Mouse (Mus musculus) kidney, adult 2 months (tissue): ENCODE data around the gene Serpine1. TPM values are rescaled to one million over a fixed set of nuclear protein-coding genes. Genes with fewer than 3 reads are reported as not detected.

Experiments
- DNase-seq: peaks from one replicate; pipeline ENCODE4 v3.0.0; 2021
- H3K27ac ChIP-seq: fragments of 200-500 bp; 2 replicates; pipeline ENCODE4 v1.5.1; 2012; ENCODE audit warnings: low read depth, low read length, control low read depth, inconsistent platforms; ENCODE audit not compliant: insufficient read depth
- H3K27me3 ChIP-seq: fragments of 200-500 bp; replicated peaks from 2 replicates; pipeline ENCODE4 v1.6.1; 2012; ENCODE audit warnings: mild to moderate bottlenecking, moderate library complexity, low read length, inconsistent platforms; ENCODE audit not compliant: control insufficient read depth, insufficient read depth
- H3K36me3 ChIP-seq: fragments of 200-500 bp; 2 replicates; pipeline ENCODE4 v1.6.1; 2012; ENCODE audit warnings: mild to moderate bottlenecking, moderate library complexity, low read length, inconsistent platforms; ENCODE audit not compliant: control insufficient read depth, insufficient read depth
- H3K4me1 ChIP-seq: fragments of 200-500 bp; 2 replicates; pipeline ENCODE4 v1.6.1; 2011; ENCODE audit warnings: low read length; ENCODE audit not compliant: control insufficient read depth, insufficient read depth
- H3K4me3 ChIP-seq: fragments of 200-500 bp; 2 replicates; pipeline ENCODE4 v1.5.1; 2011; ENCODE audit warnings: mild to moderate bottlenecking, low read depth, low read length, control low read depth; ENCODE audit not compliant: insufficient read depth
- CTCF ChIP-seq: fragments of 200-500 bp; conservative IDR thresholded peaks from 2 replicates; pipeline ENCODE4 v1.5.1; 2011; ENCODE audit warnings: low read depth, mild to moderate bottlenecking, control low read depth, low read length, moderate library complexity, mixed read lengths; ENCODE audit not compliant: insufficient read depth, insufficient read length
- POLR2A ChIP-seq: fragments of 200-500 bp; IDR thresholded peaks from one replicate; pipeline ENCODE4 v1.6.1; 2011; ENCODE audit warnings: low read depth, low read length, control low read depth
- WGBS: fragments of 180-500 bp; shearing (Covaris S2); methylation state at CpG from one replicate; pipeline ENCODE4 v1.1.7; 2018; 5-methylcytosine and 5-hydroxymethylcytosine counted together
- polyA plus RNA-seq: library from polyadenylated mRNA; depleted of rRNA; stranded (reverse); fragments of >200 nt; gene quantifications from 2 replicates; pipeline ENCODE4 v1.2.3, GENCODE M21; 2012

Serpine1 gene
- polyA plus RNA-seq, 1 experiment, result 1.1 TPM

- no peak overlapping the region for H3K27ac ChIP-seq
- H3K4me1 ChIP-seq, result peaks cover 8% of the 10 kb centered on the region; the same call in 1 of the 2 replicates
- TF ChIP-seq POLR2A, result no peak
- TF ChIP-seq CTCF, result no peak
- no peaks in the 10 kb centered on the region for H3K36me3 ChIP-seq
- no peak overlapping the region for H3K4me3 ChIP-seq
- 1% methylated on average over 52 of the region's 52 CpGs for WGBS
- peak; percentile 96 for DNase-seq
- peaks cover 5% of the 10 kb centered on the region for H3K27me3 ChIP-seq
Observed at GRCm38 (mm10) chr5:137029643-137030415, 42.2 kb downstream of the Serpine1 start.

- 3% methylated on average over 8 of the region's 8 CpGs for WGBS
- peaks cover 8% of the 10 kb centered on the region; the same call in 1 of the 2 replicates for H3K4me1 ChIP-seq
- no peak overlapping the region for H3K27ac ChIP-seq
- H3K4me3 ChIP-seq, result no peak overlapping the region
- peaks cover 5% of the 10 kb centered on the region for H3K27me3 ChIP-seq
- TF ChIP-seq CTCF (no peak), POLR2A (no peak)
- H3K36me3 ChIP-seq, result no peaks in the 10 kb centered on the region
- DNase-seq, result no peak
Observed at GRCm38 (mm10) chr5:137029273-137029585, 42.8 kb downstream of the Serpine1 start.

- Histone ChIP-seq H3K36me3 (no peaks in the 10 kb centered on the region), H3K27me3 (peaks cover 5% of the 10 kb centered on the region), H3K4me1 (peaks cover 8% of the 10 kb centered on the region; the same call in 1 of the 2 replicates), H3K27ac (no peak overlapping the region), H3K4me3 (no peak overlapping the region)
- 2% methylated on average over 29 of the region's 29 CpGs for WGBS
- no peak for DNase-seq
- TF ChIP-seq CTCF (no peak), POLR2A (no peak)
Observed at GRCm38 (mm10) chr5:137028561-137029272, 43.4 kb downstream of the Serpine1 start.

DNA sequence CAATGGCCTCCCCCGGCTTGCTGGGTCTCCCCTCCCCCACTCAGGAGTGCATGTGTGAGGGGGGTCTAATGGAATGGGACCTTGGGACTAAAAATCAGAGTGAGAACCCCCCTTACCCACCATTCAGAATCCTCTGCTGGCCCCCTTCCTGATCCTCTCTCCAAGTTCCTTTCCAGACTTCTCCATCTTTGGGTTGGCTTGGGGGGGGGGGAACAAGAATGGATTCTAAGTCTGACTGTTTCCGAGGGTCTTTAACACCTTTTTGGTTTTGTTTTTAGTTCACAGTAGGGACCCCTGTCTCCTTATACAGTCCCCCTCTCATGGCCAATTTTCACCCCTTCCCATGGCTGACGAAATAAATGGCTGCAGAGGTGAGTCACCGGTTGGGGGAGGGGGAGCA lies 46.0 kb downstream of the Serpine1 start, which contains the start of gene Vgf:
Gene Vgf (plus strand): TSS at position 301 of the 400 bp plus-strand sequence.
- H3K4me3 ChIP-seq, result no peak within 1 kb of the TSS
- no peak within 1 kb of the TSS for H3K27ac ChIP-seq
- no peak for TF ChIP-seq POLR2A
- no peak for TF ChIP-seq CTCF
- H3K27me3 ChIP-seq, result peaks cover 4% of the 10 kb centered on the region
- no peak for DNase-seq
- H3K4me1 ChIP-seq, result no peaks in the 10 kb centered on the region
- 22% methylated on average over 4 of the region's 4 CpGs for WGBS
- H3K36me3 ChIP-seq, result no peaks in the 10 kb centered on the region

- Histone ChIP-seq H3K27me3 (no peaks in the 10 kb centered on the region; the same call in 1 of the 2 replicates), H3K4me3 (no peak overlapping the region), H3K36me3 (no peaks in the 10 kb centered on the region), H3K27ac (no peak overlapping the region), H3K4me1 (no peaks in the 10 kb centered on the region)
- DNase-seq, result peak; percentile 69
- TF ChIP-seq CTCF (peak; percentile 83), POLR2A (no peak)
- WGBS, result under 1% methylated on average over 23 of the region's 23 CpGs
Observed at GRCm38 (mm10) chr5:137025132-137025531, 46.9 kb downstream of the Serpine1 start.

- no peak for TF ChIP-seq POLR2A
- no peak for TF ChIP-seq CTCF
- no peak for DNase-seq
- 31% methylated on average over 3 of the region's 3 CpGs for WGBS
- H3K27ac ChIP-seq, result no peak overlapping the region
- H3K4me3 ChIP-seq, result no peak overlapping the region
- H3K4me1 ChIP-seq, result no peaks in the 10 kb centered on the region
- H3K36me3 ChIP-seq, result no peaks in the 10 kb centered on the region
- H3K27me3 ChIP-seq, result no peaks in the 10 kb centered on the region; the same call in 1 of the 2 replicates
Observed at GRCm38 (mm10) chr5:137024318-137024717, 47.8 kb downstream of the Serpine1 start.

DNA sequence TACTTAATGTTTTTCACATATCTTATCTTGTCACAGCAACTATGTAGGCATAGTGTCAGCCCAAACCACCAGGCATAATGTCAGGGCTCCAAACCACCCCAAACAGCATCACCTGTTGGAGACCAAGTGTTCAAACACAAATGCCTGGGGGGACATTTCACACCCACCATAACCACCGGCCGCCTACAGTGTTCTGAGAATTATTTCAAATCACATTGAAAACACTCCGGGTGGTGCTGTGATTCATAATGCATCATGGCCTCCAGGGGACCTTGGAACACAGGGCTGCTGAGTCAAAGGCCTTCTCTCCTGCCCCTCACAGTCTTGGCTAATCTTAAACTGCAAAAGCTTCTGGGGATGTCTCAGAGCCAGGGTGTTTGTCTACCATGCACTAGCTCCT lies 56.2 kb downstream of the Serpine1 start:
- H3K36me3 ChIP-seq, result no peaks in the 10 kb centered on the region
- H3K4me1 ChIP-seq, result no peaks in the 10 kb centered on the region
- TF ChIP-seq POLR2A (no peak), CTCF (no peak)
- no peak overlapping the region for H3K4me3 ChIP-seq
- H3K27ac ChIP-seq, result no peak overlapping the region
- no peaks in the 10 kb centered on the region for H3K27me3 ChIP-seq
- 85% methylated on average over 3 of the region's 3 CpGs for WGBS
- DNase-seq, result no peak
